Mouse (Mus musculus) ovary, adult 18-20 months (tissue): Measurements from ENCODE around the gene 4933425L06Rik.
A peak's percentile ranks its signal among the peaks of the same experiment; 100 is the strongest.

Experiments
- DNase-seq: peaks from one replicate; pipeline ENCODE4 v3.0.0; 2022; ENCODE audit warnings: low spot score, mixed read lengths

The 4933425L06Rik gene

GRCm38 (mm10) chr13:105081862-105082261, at the start of gene 4933425L06Rik:
Gene 4933425L06Rik, plus strand, starts transcription at chr13:105082122.
- DNase-seq: no peak

GRCm38 (mm10) chr13:105037816-105038215, 44.1 kb upstream of the 4933425L06Rik start:
- DNase-seq: no peak

GRCm38 (mm10) chr13:105038334-105038733, 43.6 kb upstream of the 4933425L06Rik start:
- no peak for DNase-seq

- no peak for DNase-seq
Observed at GRCm38 (mm10) chr13:105043882-105044281, 38.0 kb upstream of the 4933425L06Rik start.

- DNase-seq: no peak
Observed at GRCm38 (mm10) chr13:105047377-105047776, 34.5 kb upstream of the 4933425L06Rik start.

- no peak for DNase-seq
Observed at GRCm38 (mm10) chr13:105048662-105049061, 33.3 kb upstream of the 4933425L06Rik start.

GRCm38 (mm10) chr13:105051432-105051831, 30.5 kb upstream of the 4933425L06Rik start:
- no peak for DNase-seq

GRCm38 (mm10) chr13:105053618-105054017, 28.3 kb upstream of the 4933425L06Rik start:
- DNase-seq: no peak

GRCm38 (mm10) chr13:105054181-105054940, 27.6 kb upstream of the 4933425L06Rik start, which contains the start of gene Rgs7bp:
Gene Rgs7bp, minus strand, starts transcription at chr13:105054930.
- peak; percentile 53 for DNase-seq

GRCm38 (mm10) chr13:105054941-105055309, 27.0 kb upstream of the 4933425L06Rik start:
- DNase-seq: no peak

GRCm38 (mm10) chr13:105055374-105055773, 26.5 kb upstream of the 4933425L06Rik start:
- DNase-seq: no peak

GRCm38 (mm10) chr13:105066119-105066518, 15.8 kb upstream of the 4933425L06Rik start:
- DNase-seq: no peak

GRCm38 (mm10) chr13:105066890-105067845, 14.8 kb upstream of the 4933425L06Rik start:
- no peak for DNase-seq

- no peak for DNase-seq
Observed at GRCm38 (mm10) chr13:105089276-105089675, 7.4 kb downstream of the 4933425L06Rik start.

GRCm38 (mm10) chr13:105096316-105096715, 14.4 kb downstream of the 4933425L06Rik start:
- DNase-seq: peak; percentile 24

GRCm38 (mm10) chr13:105100705-105101104, 18.8 kb downstream of the 4933425L06Rik start:
- DNase-seq: no peak

GRCm38 (mm10) chr13:105104385-105104784, 22.5 kb downstream of the 4933425L06Rik start:
- no peak for DNase-seq

GRCm38 (mm10) chr13:105111599-105111998, 29.7 kb downstream of the 4933425L06Rik start:
- DNase-seq: no peak

GRCm38 (mm10) chr13:105121617-105122016, 39.7 kb downstream of the 4933425L06Rik start:
- no peak for DNase-seq

- DNase-seq: no peak
Observed at GRCm38 (mm10) chr13:105122092-105122491, 40.2 kb downstream of the 4933425L06Rik start.

GRCm38 (mm10) chr13:105130080-105130479, 48.2 kb downstream of the 4933425L06Rik start:
- no peak for DNase-seq

GRCm38 (mm10) chr13:105132370-105132769, 50.4 kb downstream of the 4933425L06Rik start:
- no peak for DNase-seq

- DNase-seq: no peak
Observed at GRCm38 (mm10) chr13:105132776-105133175, 50.9 kb downstream of the 4933425L06Rik start.
